Mouse (Mus musculus): ENCODE measurements at regions not wholly inside any gene's neighbourhood (a gene's known extent, or its start where the extent isn't known, plus 50 kb on each side); places are given as distances from the start of the nearest gene placed in this dataset.
A peak's percentile ranks its signal among the peaks of the same experiment; 100 is the strongest.

- Histone ChIP-seq H3K4me1 (replicated peaks) (peaks cover 20% of the 10 kb centered on the region), H3K9me3 (replicated peaks) (peaks cover 2% of the 10 kb centered on the region; the same call in 1 of the 2 replicates), H3K9ac (no peak overlapping the region), H3K27ac (peak overlapping the region; percentile 61), H3K27me3 (no peaks in the 10 kb centered on the region), H3K36me3 (no peaks in the 10 kb centered on the region), H3K4me3 (replicated peaks) (no peak overlapping the region), H3K4me2 (peak overlapping the region; percentile 38)
- DNase-seq = peak; percentile 44
- ATAC-seq (ENCODE audit: low read depth) = peak; percentile 99
- WGBS (ENCODE audit: insufficient replicate concordance) = 13% methylated on average over 1 of the region's 1 CpGs
Observed at GRCm38 (mm10) chr16:39512774-39513173, 471.4 kb upstream of the Lsamp start.

- no peak overlapping the region for H3K4me2 ChIP-seq
- no peak for DNase-seq
- no peaks in the 10 kb centered on the region for H3K27me3 ChIP-seq
- WGBS (ENCODE audit: insufficient replicate concordance) = 69% methylated on average over 1 of the region's 1 CpGs
- H3K4me3 ChIP-seq (replicated peaks) = no peak overlapping the region
- H3K36me3 ChIP-seq = no peaks in the 10 kb centered on the region
- no peak overlapping the region for H3K9ac ChIP-seq
- peaks cover 2% of the 10 kb centered on the region; the same call in 1 of the 2 replicates for H3K9me3 ChIP-seq (replicated peaks)
- peaks cover 20% of the 10 kb centered on the region for H3K4me1 ChIP-seq (replicated peaks)
- ATAC-seq (ENCODE audit: low read depth) = no peak
- H3K27ac ChIP-seq = no peak overlapping the region
Observed at GRCm38 (mm10) chr16:39513659-39514058, 470.5 kb upstream of the Lsamp start.

- Histone ChIP-seq H3K4me2 (no peak overlapping the region), H3K9me3 (replicated peaks) (no peaks in the 10 kb centered on the region), H3K27me3 (no peaks in the 10 kb centered on the region), H3K4me1 (replicated peaks) (no peaks in the 10 kb centered on the region), H3K36me3 (no peaks in the 10 kb centered on the region), H3K4me3 (replicated peaks) (no peak overlapping the region), H3K9ac (no peak overlapping the region), H3K27ac (no peak overlapping the region)
- no peak for ATAC-seq (ENCODE audit: low read depth)
- WGBS (ENCODE audit: insufficient replicate concordance) = 51% methylated on average over 3 of the region's 3 CpGs
- no peak for DNase-seq
Observed at GRCm38 (mm10) chr16:39531106-39531505, 453.1 kb upstream of the Lsamp start.

- Histone ChIP-seq H3K27me3 (no peaks in the 10 kb centered on the region), H3K27ac (no peak overlapping the region), H3K4me3 (replicated peaks) (no peak overlapping the region), H3K4me2 (no peak overlapping the region), H3K36me3 (no peaks in the 10 kb centered on the region), H3K9me3 (replicated peaks) (no peaks in the 10 kb centered on the region), H3K9ac (no peak overlapping the region), H3K4me1 (replicated peaks) (no peaks in the 10 kb centered on the region)
- WGBS (ENCODE audit: insufficient replicate concordance) = 69% methylated on average over 3 of the region's 3 CpGs
- DNase-seq = no peak
- ATAC-seq (ENCODE audit: low read depth) = no peak
Observed at GRCm38 (mm10) chr16:39532770-39533169, 451.4 kb upstream of the Lsamp start.

GRCm38 (mm10) chr16:39533351-39533750 is 450.8 kb upstream of the Lsamp start:
- Histone ChIP-seq H3K4me1 (replicated peaks) (no peaks in the 10 kb centered on the region), H3K4me3 (replicated peaks) (no peak overlapping the region), H3K4me2 (no peak overlapping the region), H3K36me3 (no peaks in the 10 kb centered on the region), H3K9ac (no peak overlapping the region), H3K9me3 (replicated peaks) (no peaks in the 10 kb centered on the region), H3K27ac (no peak overlapping the region), H3K27me3 (no peaks in the 10 kb centered on the region)
- DNase-seq (no peak), ATAC-seq (ENCODE audit: low read depth) (no peak)
- WGBS (ENCODE audit: insufficient replicate concordance) = 79% methylated on average over 6 of the region's 6 CpGs

GRCm38 (mm10) chr16:39553316-39553715 is 430.8 kb upstream of the Lsamp start:
- no peak for DNase-seq
- H3K4me1 ChIP-seq (replicated peaks) = no peaks in the 10 kb centered on the region
- 59% methylated on average over 2 of the region's 2 CpGs for WGBS (ENCODE audit: insufficient replicate concordance)

GRCm38 (mm10) chr16:39576620-39577019 is 407.5 kb upstream of the Lsamp start:
- Histone ChIP-seq H3K4me1 (replicated peaks) (no peaks in the 10 kb centered on the region), H3K4me2 (no peak overlapping the region), H3K36me3 (no peaks in the 10 kb centered on the region), H3K9me3 (replicated peaks) (no peaks in the 10 kb centered on the region), H3K9ac (no peak overlapping the region), H3K4me3 (replicated peaks) (no peak overlapping the region), H3K27me3 (no peaks in the 10 kb centered on the region), H3K27ac (no peak overlapping the region)
- 72% methylated on average over 6 of the region's 6 CpGs for WGBS (ENCODE audit: insufficient replicate concordance)
- no peak for DNase-seq
- ATAC-seq (ENCODE audit: low read depth) = no peak

More at GRCm38 (mm10) chr16:39553316-39553715, 430.8 kb upstream of the Lsamp start:
- H3K4me2 ChIP-seq = no peak overlapping the region
- ATAC-seq (ENCODE audit: low read depth) = no peak
- no peak overlapping the region for H3K4me3 ChIP-seq (replicated peaks)
- no peak overlapping the region for H3K9ac ChIP-seq
- no peaks in the 10 kb centered on the region for H3K9me3 ChIP-seq (replicated peaks)
- H3K27ac ChIP-seq = no peak overlapping the region
- H3K27me3 ChIP-seq = no peaks in the 10 kb centered on the region
- no peaks in the 10 kb centered on the region for H3K36me3 ChIP-seq

GRCm38 (mm10) chr16:39579621-39580020 is 404.5 kb upstream of the Lsamp start:
- no peak for DNase-seq

More at GRCm38 (mm10) chr16:39579621-39580020, 404.5 kb upstream of the Lsamp start:
- Histone ChIP-seq H3K4me1 (replicated peaks) (no peaks in the 10 kb centered on the region), H3K27me3 (no peaks in the 10 kb centered on the region), H3K4me3 (replicated peaks) (no peak overlapping the region), H3K9ac (no peak overlapping the region), H3K36me3 (no peaks in the 10 kb centered on the region), H3K4me2 (no peak overlapping the region), H3K27ac (no peak overlapping the region), H3K9me3 (replicated peaks) (no peaks in the 10 kb centered on the region)
- 43% methylated on average over 1 of the region's 1 CpGs for WGBS (ENCODE audit: insufficient replicate concordance)
- ATAC-seq (ENCODE audit: low read depth) = no peak
